Mouse (Mus musculus) adrenal gland, adult (tissue): ENCODE results near the gene Sfmbt2.
"Not testable (repeated sequence)": the region's sequence is repeated elsewhere in the genome, so short reads cannot be mapped to it uniquely, and the experiment has no call there.

Source experiments
- DNase-seq, 2 experiments: peaks; one replicate each; pipeline ENCODE4 v3.0.0; 2022 to 2023; ENCODE audit warnings: low spot score in 1 of 2; ENCODE audit not compliant: inconsistent age in 2 of 2

The Sfmbt2 gene

GRCm38 (mm10) chr2:10370176-10370575 is at the start of gene Sfmbt2:
Gene Sfmbt2, plus strand, starts transcription at chr2:10370510.
- no peak for DNase-seq

- no peak for DNase-seq
Observed at GRCm38 (mm10) chr2:10321093-10321492, 49.2 kb upstream of the Sfmbt2 start.

GRCm38 (mm10) chr2:10323173-10323572 is 47.1 kb upstream of the Sfmbt2 start:
- DNase-seq: no peak

GRCm38 (mm10) chr2:10324980-10325379 is 45.3 kb upstream of the Sfmbt2 start:
- DNase-seq: no peak

- DNase-seq: no peak
Observed at GRCm38 (mm10) chr2:10330216-10330615, 40.1 kb upstream of the Sfmbt2 start.

- DNase-seq: no peak
Observed at GRCm38 (mm10) chr2:10334299-10334698, 36.0 kb upstream of the Sfmbt2 start.

GRCm38 (mm10) chr2:10335037-10335608 is 35.2 kb upstream of the Sfmbt2 start:
- no peak for DNase-seq

GRCm38 (mm10) chr2:10340022-10340421 is 30.3 kb upstream of the Sfmbt2 start:
- no peak for DNase-seq

- no peak for DNase-seq
Observed at GRCm38 (mm10) chr2:10343523-10343922, 26.8 kb upstream of the Sfmbt2 start.

GRCm38 (mm10) chr2:10344073-10344472 is 26.2 kb upstream of the Sfmbt2 start:
- not testable (repeated sequence) for DNase-seq

- DNase-seq: no peak
Observed at GRCm38 (mm10) chr2:10347193-10347592, 23.1 kb upstream of the Sfmbt2 start.

GRCm38 (mm10) chr2:10348036-10348435 is 22.3 kb upstream of the Sfmbt2 start:
- DNase-seq: no peak

GRCm38 (mm10) chr2:10350266-10350810 is 20.0 kb upstream of the Sfmbt2 start:
- no peak for DNase-seq

GRCm38 (mm10) chr2:10351125-10351524 is 19.2 kb upstream of the Sfmbt2 start:
- DNase-seq: peak; percentile 22 to 74

GRCm38 (mm10) chr2:10352887-10353286 is 17.4 kb upstream of the Sfmbt2 start:
- DNase-seq: no peak

- DNase-seq: no peak
Observed at GRCm38 (mm10) chr2:10353889-10354288, 16.4 kb upstream of the Sfmbt2 start.

GRCm38 (mm10) chr2:10359861-10360260 is 10.4 kb upstream of the Sfmbt2 start:
- no peak for DNase-seq

GRCm38 (mm10) chr2:10365081-10365480 is 5.2 kb upstream of the Sfmbt2 start:
- no peak for DNase-seq

GRCm38 (mm10) chr2:10366284-10366683 is 4.0 kb upstream of the Sfmbt2 start:
- DNase-seq: peak in 1 of 2 experiments; percentile 46

GRCm38 (mm10) chr2:10369676-10370075 is 634 bp upstream of the Sfmbt2 start:
- no peak for DNase-seq

- DNase-seq: no peak
Observed at GRCm38 (mm10) chr2:10370687-10371458, 563 bp downstream of the Sfmbt2 start.

- peak in 1 of 2 experiments; percentile 26 for DNase-seq
Observed at GRCm38 (mm10) chr2:10371459-10371817, 1.1 kb downstream of the Sfmbt2 start.
